Mouse (Mus musculus): ENCODE measurements around the gene Pold4. TPM values are rescaled to one million over a fixed set of nuclear protein-coding genes. Genes with fewer than 3 reads are reported as not detected.

Pold4 gene
- polyA plus RNA-seq, 1 experiment from 2014 or later: 63.6 TPM

- TF ChIP-seq EP300 (IDR thresholded peaks at IDR 0.05) (no peak), CTCF (IDR thresholded peaks at IDR 0.05) (peak; percentile 28; the same call in 1 of the 2 replicates)
- Histone ChIP-seq H3K27ac (ENCODE audit: low read length) (0 out of 2 replicates have a peak overlapping the region, but pooled peaks have one; percentile 22), H3K36me3 (ENCODE audit: insufficient read depth, low read length) (no peaks in the 10 kb centered on the region), H3K4me2 (replicated peaks; ENCODE audit: low read depth, low read length) (no peak overlapping the region), H3K4me1 (ENCODE audit: insufficient read depth, low read depth, low read length) (no peaks in the 10 kb centered on the region; the same call in 1 of the 2 replicates), H3K27me3 (replicated peaks; ENCODE audit: insufficient read depth, low read length) (no peaks in the 10 kb centered on the region), H3K4me3 (ENCODE audit: low read depth, low read length) (no peak overlapping the region), H3K9ac (replicated peaks; ENCODE audit: low read depth) (no peak overlapping the region), H3K9me3 (ENCODE audit: low read length) (no peaks in the 10 kb centered on the region)
- ATAC-seq: no peak
- WGBS: 57% methylated on average over 3 of the region's 3 CpGs
- no peak for DNase-seq (ENCODE audit: low spot score)
Measured at GRCm38 (mm10) chr19:4203148-4203547, 28.6 kb upstream of the Pold4 start.

DNA sequence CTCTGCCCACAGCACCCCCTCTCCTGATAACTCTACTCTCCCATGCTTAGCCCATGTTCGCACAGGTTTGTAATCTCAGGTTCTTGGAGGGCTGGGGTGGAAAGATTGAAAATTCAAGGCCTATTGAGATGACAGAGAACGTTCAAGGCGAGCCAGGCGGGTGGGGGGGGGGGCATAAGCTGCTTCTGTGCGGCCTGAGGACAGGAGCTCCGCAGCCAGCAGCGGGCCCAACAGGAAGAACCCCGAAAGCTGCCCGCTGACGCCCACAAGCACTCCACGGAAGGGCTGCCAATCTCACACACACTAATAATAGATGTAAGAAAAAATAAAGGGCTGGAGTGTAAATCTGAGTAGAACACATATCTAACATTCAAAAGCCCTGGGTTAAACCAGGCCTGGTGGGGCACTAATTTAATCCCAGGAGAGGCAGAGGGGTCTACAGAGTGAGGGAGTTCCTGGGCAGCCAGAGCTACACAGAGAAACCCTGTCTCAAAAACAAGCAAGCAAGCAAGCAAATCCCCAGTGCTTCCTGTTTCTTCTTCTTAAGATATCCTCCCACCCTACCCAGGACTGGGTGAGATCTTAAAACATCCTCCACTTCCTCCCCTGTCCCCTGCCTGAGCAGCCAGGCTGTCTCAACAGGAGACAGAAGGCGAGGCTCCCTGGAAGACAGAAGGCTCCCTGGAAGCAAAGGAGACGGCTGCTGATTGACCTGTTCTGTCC lies 27.9 kb upstream of the Pold4 start:
- ATAC-seq: peak; percentile 38
- H3K9me3 ChIP-seq (ENCODE audit: low read length): no peaks in the 10 kb centered on the region
- H3K4me3 ChIP-seq (ENCODE audit: low read depth, low read length): no peak overlapping the region
- peak; percentile 49 for TF ChIP-seq EP300 (IDR thresholded peaks at IDR 0.05)
- no peak for TF ChIP-seq CTCF (IDR thresholded peaks at IDR 0.05)
- peak overlapping the region; percentile 69 for H3K27ac ChIP-seq (ENCODE audit: low read length)
- H3K4me1 ChIP-seq (ENCODE audit: insufficient read depth, low read depth, low read length): no peaks in the 10 kb centered on the region; the same call in 1 of the 2 replicates
- H3K9ac ChIP-seq (replicated peaks; ENCODE audit: low read depth): no peak overlapping the region
- 51% methylated on average over 13 of the region's 13 CpGs for WGBS
- no peaks in the 10 kb centered on the region for H3K36me3 ChIP-seq (ENCODE audit: insufficient read depth, low read length)
- no peaks in the 10 kb centered on the region for H3K27me3 ChIP-seq (replicated peaks; ENCODE audit: insufficient read depth, low read length)
- H3K4me2 ChIP-seq (replicated peaks; ENCODE audit: low read depth, low read length): no peak overlapping the region
- DNase-seq (ENCODE audit: low spot score): peak; percentile 51

DNA sequence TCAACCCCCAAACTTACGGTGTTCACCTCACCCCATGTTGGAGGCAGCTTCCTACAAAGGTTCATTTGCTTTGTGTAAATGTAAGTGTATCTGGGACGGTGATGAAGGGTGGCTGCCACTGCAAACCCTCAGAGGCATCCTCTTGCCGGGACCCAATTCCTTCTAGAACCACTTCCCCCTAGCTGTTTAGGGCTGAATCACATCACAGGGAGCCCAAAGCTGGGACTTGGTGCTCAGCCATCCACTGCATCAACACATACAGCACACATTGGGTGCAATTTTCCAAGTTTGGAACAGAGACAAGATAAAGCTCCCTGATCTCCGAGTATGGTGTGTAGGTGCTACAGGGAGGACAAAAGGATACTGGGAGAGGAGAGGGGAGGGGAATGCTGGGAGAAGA lies 26.8 kb upstream of the Pold4 start:
- DNase-seq (ENCODE audit: low spot score) (no peak), ATAC-seq (no peak)
- no peak overlapping the region for H3K9ac ChIP-seq (replicated peaks; ENCODE audit: low read depth)
- TF ChIP-seq EP300 (IDR thresholded peaks at IDR 0.05): no peak
- peak; percentile 37 for TF ChIP-seq CTCF (IDR thresholded peaks at IDR 0.05)
- H3K27ac ChIP-seq (ENCODE audit: low read length): no peak overlapping the region
- WGBS: 62% methylated on average over 3 of the region's 4 CpGs
- H3K27me3 ChIP-seq (replicated peaks; ENCODE audit: insufficient read depth, low read length): no peaks in the 10 kb centered on the region
- H3K4me2 ChIP-seq (replicated peaks; ENCODE audit: low read depth, low read length): no peak overlapping the region
- no peaks in the 10 kb centered on the region for H3K9me3 ChIP-seq (ENCODE audit: low read length)
- H3K4me1 ChIP-seq (ENCODE audit: insufficient read depth, low read depth, low read length): no peaks in the 10 kb centered on the region; the same call in 1 of the 2 replicates
- no peak overlapping the region for H3K4me3 ChIP-seq (ENCODE audit: low read depth, low read length)
- H3K36me3 ChIP-seq (ENCODE audit: insufficient read depth, low read length): no peaks in the 10 kb centered on the region

- DNase-seq (ENCODE audit: low spot score) (peak; percentile 87), ATAC-seq (peak; percentile 75)
- H3K4me3 ChIP-seq (ENCODE audit: low read depth, low read length): no peak overlapping the region
- H3K27me3 ChIP-seq (replicated peaks; ENCODE audit: insufficient read depth, low read length): no peaks in the 10 kb centered on the region
- no peak overlapping the region for H3K9ac ChIP-seq (replicated peaks; ENCODE audit: low read depth)
- TF ChIP-seq EP300 (IDR thresholded peaks at IDR 0.05): no peak
- TF ChIP-seq CTCF (IDR thresholded peaks at IDR 0.05): peak; percentile 100
- H3K27ac ChIP-seq (ENCODE audit: low read length): no peak overlapping the region
- no peak overlapping the region for H3K4me2 ChIP-seq (replicated peaks; ENCODE audit: low read depth, low read length)
- WGBS: 0% methylated on average over 2 of the region's 2 CpGs
- H3K4me1 ChIP-seq (ENCODE audit: insufficient read depth, low read depth, low read length): no peaks in the 10 kb centered on the region; the same call in 1 of the 2 replicates
- no peaks in the 10 kb centered on the region for H3K9me3 ChIP-seq (ENCODE audit: low read length)
- H3K36me3 ChIP-seq (ENCODE audit: insufficient read depth, low read length): no peaks in the 10 kb centered on the region
Measured at GRCm38 (mm10) chr19:4206971-4207370, 24.7 kb upstream of the Pold4 start.

- H3K36me3 ChIP-seq (ENCODE audit: insufficient read depth, low read length): no peaks in the 10 kb centered on the region
- no peak overlapping the region for H3K4me3 ChIP-seq (ENCODE audit: low read depth, low read length)
- ATAC-seq (no peak), DNase-seq (ENCODE audit: low spot score) (no peak)
- H3K9me3 ChIP-seq (ENCODE audit: low read length): no peaks in the 10 kb centered on the region
- no peak for TF ChIP-seq EP300 (IDR thresholded peaks at IDR 0.05)
- no peak for TF ChIP-seq CTCF (IDR thresholded peaks at IDR 0.05)
- H3K4me1 ChIP-seq (ENCODE audit: insufficient read depth, low read depth, low read length): peaks cover 7% of the 10 kb centered on the region
- H3K4me2 ChIP-seq (replicated peaks; ENCODE audit: low read depth, low read length): no peak overlapping the region
- WGBS: 54% methylated on average over 5 of the region's 5 CpGs
- no peak overlapping the region for H3K27ac ChIP-seq (ENCODE audit: low read length)
- H3K9ac ChIP-seq (replicated peaks; ENCODE audit: low read depth): no peak overlapping the region
- no peaks in the 10 kb centered on the region for H3K27me3 ChIP-seq (replicated peaks; ENCODE audit: insufficient read depth, low read length)
Measured at GRCm38 (mm10) chr19:4208563-4208962, 23.1 kb upstream of the Pold4 start.

DNA sequence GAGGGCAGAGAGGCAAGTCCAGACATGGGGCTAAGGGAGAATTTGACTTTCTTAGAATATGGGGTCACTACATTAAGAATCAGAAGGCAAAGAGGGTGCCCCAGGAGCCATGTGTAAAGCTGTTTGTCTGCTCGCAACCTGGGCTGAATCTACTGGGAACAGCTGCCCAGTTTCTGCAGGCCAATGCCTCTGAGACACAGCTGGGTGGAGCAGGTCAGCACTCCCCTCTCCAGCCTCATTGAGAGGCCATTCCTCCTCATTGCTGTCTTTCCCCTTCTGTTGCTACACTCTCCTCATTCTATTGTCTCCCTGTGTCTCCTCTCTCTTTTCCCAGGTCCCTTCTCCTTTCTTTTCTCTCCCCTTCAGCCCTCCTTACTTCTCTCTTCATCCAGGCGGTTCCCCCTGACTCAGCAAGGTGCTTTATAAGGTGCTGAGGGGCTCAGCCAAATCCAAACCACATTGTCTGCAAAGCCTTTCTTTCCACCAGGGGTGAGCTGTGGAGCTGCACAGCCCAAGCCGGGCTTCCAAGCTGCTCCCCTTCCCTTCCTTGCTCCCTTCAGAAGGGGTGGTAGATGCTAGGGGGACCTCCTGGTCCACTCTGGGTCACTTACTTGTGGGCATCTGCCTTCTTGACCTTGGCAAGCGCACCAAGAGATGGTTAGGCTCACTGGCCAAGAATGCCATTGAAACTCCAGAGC lies 19.7 kb upstream of the Pold4 start:
- peaks cover 17% of the 10 kb centered on the region for H3K4me1 ChIP-seq (ENCODE audit: insufficient read depth, low read depth, low read length)
- H3K27me3 ChIP-seq (replicated peaks; ENCODE audit: insufficient read depth, low read length): no peaks in the 10 kb centered on the region
- ATAC-seq (no peak), DNase-seq (ENCODE audit: low spot score) (no peak)
- no peak overlapping the region for H3K9ac ChIP-seq (replicated peaks; ENCODE audit: low read depth)
- TF ChIP-seq EP300 (IDR thresholded peaks at IDR 0.05): no peak
- TF ChIP-seq CTCF (IDR thresholded peaks at IDR 0.05): no peak
- no peak overlapping the region for H3K4me3 ChIP-seq (ENCODE audit: low read depth, low read length)
- H3K36me3 ChIP-seq (ENCODE audit: insufficient read depth, low read length): no peaks in the 10 kb centered on the region
- WGBS: 70% methylated on average over 4 of the region's 4 CpGs
- no peak overlapping the region for H3K4me2 ChIP-seq (replicated peaks; ENCODE audit: low read depth, low read length)
- H3K27ac ChIP-seq (ENCODE audit: low read length): no peak overlapping the region
- H3K9me3 ChIP-seq (ENCODE audit: low read length): no peaks in the 10 kb centered on the region

Measured in lung, postnatal 0 days (tissue).